Mouse (Mus musculus) mammary gland, adult 2 months (tissue): ENCODE measurements around the gene Ninl. TPM values are rescaled to one million over a fixed set of nuclear protein-coding genes. Genes with fewer than 3 reads are reported as not detected.

Source experiments
- polyA plus RNA-seq: library from polyadenylated mRNA; depleted of rRNA; stranded (reverse); fragments of >200 nt; gene quantifications from 2 replicates; pipeline ENCODE4 v1.2.3, GENCODE M21; 2012; ENCODE audit warnings: low replicate concordance; rRNA removed

The Ninl gene
- polyA plus RNA-seq: 0.75 and 1.0 TPM in 2 replicates

DNA sequence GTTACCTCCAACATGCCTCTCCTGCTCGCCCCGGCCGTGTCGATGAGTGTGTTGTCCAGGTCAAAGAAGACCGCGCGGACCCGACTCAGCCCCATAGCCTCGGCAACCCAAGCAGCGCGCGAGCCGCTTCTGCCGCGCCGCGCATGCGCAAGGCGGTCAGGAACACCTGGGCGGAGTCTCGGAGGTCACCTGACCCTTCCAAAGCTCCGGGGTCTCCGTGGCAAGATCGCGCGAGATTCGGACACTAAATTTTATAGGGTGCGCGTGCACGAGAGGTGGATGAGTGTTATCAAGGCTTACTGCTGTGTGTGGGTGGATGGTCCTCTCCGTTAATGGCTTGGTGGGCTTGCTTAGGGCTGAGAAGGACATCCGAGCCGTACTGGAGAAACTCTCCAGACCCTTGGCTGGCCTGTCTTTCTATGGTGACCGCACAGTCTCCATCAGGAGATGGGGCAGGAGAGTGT lies at the start of gene Ninl, which contains the start of gene Nanp:
Gene Ninl, minus strand, starts transcription at position 151 of the 464 bp plus-strand sequence.
Gene Nanp, minus strand, starts transcription at position 167 of the 464 bp plus-strand sequence.

DNA sequence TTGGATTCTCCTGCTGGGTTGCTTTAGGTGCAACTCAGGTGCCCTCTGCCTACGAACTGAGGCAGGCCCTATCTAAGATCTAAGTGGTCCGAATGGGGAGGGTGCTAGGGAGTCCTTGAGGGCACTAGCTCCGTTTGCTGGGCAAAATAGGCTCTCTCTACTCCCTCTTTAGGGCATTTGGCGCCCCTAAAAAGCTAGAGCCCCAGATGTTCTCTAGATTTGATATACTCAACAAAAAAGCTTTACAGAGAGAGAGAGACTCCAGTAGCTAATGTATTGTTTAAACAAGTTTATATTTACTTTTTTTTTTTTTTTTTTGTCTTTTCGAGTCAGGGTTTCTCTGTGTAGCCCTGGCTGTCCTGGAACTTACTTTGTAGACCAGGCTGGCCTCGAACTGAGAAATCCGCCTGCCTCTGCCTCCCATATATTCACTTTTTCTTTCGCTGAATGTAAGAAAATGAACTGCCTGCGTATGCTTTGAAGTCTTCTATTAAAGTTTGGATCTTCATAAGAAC lies 134.2 kb downstream of the Ninl start, which contains the start of gene Gins1:
Gene Gins1, plus strand, starts transcription at position 465 of the 515 bp plus-strand sequence.

DNA sequence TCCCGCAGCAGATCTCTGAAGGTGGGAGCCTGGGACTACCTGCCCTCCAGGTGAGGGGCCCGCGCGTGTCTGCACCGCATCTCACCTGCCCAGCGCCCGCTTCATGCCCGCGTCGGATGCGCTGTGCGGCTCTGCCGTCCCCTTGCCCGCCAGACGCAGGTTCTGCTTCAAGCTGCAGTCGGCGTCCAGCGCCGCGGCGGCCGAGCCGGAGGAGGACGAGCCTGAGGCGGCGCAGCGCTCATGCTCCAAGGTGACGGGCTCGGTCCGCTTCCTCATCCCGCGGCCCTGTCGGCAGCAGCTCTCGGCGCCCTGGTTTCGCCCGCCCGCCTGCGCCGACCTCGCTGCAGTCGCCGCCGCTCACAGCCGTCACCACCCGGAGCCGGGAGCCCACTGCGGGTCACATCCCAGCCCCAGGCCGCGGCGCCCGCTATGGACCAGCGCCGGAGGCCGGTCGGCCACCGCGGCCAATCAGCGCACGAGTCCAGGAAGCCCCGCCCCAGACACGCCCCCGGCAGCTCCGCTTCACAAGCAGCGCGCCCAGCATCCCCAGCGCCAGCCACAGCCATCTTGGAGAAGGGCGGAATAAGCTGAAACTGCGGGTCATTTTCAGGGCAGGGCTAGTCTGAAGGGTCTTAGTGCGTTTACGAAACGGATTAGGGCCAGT lies 134.8 kb downstream of the Ninl start, which contains the start of gene Abhd12:
Gene Abhd12, minus strand, starts transcription at position 470 of the 664 bp plus-strand sequence.

Other genes with a start within 250 kb of the Ninl start
- gene Abhd12, start 134.6 kb downstream of the Ninl start, polyA plus RNA-seq: 67.3 and 90.2 TPM in 2 replicates
- 0.97 and 1.3 TPM in 2 replicates for gene Gins1, start 134.0 kb downstream of the Ninl start, polyA plus RNA-seq
- gene Nanp, start within 50 bp of the Ninl start, polyA plus RNA-seq: 0.96 and 2.7 TPM in 2 replicates
- not detected in 2 replicates for gene Gm14151, start 53.0 kb upstream of the Ninl start, polyA plus RNA-seq
- not detected in 2 replicates for gene Gm14147, start 58.9 kb upstream of the Ninl start, polyA plus RNA-seq